In the genomic region with DNA sequence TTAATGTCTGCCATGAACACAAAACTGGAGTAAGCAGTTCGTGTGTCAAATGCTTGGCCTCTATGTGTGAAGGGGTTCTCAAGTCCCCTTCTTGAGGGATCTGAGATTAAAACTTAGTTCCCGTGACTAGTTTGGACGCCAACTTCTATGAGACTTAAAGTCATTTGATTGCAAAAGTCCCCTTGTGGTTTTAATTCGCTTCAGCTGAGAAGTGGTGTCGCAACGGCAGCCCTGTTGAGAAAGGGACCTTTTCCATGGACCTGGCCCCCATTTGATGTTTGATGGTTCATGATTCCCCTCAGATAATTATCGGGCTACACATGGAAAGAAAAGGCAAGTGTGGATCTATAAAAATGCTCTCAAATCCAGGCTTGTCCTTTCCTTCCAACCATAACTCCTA, we compare ENCODE assay signal across 8 mouse cellular contexts. TPM values are rescaled to one million over a fixed set of nuclear protein-coding genes. Genes with fewer than 3 reads are reported as not detected.
A peak's percentile ranks its signal among the peaks of the same experiment; 100 is the strongest.
DNase-seq lines count a peak whose midpoint lies in the region; ATAC-seq and TF ChIP-seq lines count a peak whose summit lies in the region.

No protein-coding gene starts in this region.

- H3K9ac ChIP-seq in forebrain, embryonic 14.5 days (ENCODE audit: low read length) = no peak overlapping the region
- H3K9ac ChIP-seq in forebrain, embryonic 15.5 days (replicated peaks) = no peak overlapping the region
- H3K9ac ChIP-seq in midbrain, postnatal 0 days (replicated peaks; ENCODE audit: low read length, poor library complexity, severe bottlenecking) = no peak overlapping the region
- H3K9ac ChIP-seq in liver, embryonic 14.5 days (replicated peaks) = peak overlapping the region; percentile 99
- H3K9ac ChIP-seq in neural tube, embryonic 15.5 days (replicated peaks) = no peak overlapping the region

- no peak overlapping the region for H3K4me3 ChIP-seq in forebrain, embryonic 14.5 days (ENCODE audit: low read depth, low read length)
- no peak overlapping the region for H3K4me3 ChIP-seq in forebrain, embryonic 15.5 days
- no peak overlapping the region for H3K4me3 ChIP-seq in midbrain, postnatal 0 days (ENCODE audit: low read depth, low read length)
- no peak overlapping the region for H3K4me3 ChIP-seq in midbrain, embryonic 10.5 days
- H3K4me3 ChIP-seq in liver, embryonic 14.5 days (ENCODE audit: insufficient read depth in 1 of 2, low read depth in 2 of 2, low read length in 2 of 2) = peak overlapping the region; percentile 28 to 68
- H3K4me3 ChIP-seq in neural tube, embryonic 15.5 days (replicated peaks) = no peak overlapping the region

- H3K4me2 ChIP-seq in forebrain, embryonic 14.5 days (ENCODE audit: low read length) = peak overlapping the region; percentile 55; the same call in 1 of the 2 replicates
- no peak overlapping the region for H3K4me2 ChIP-seq in forebrain, embryonic 15.5 days (replicated peaks)
- 0 out of 2 replicates have a peak overlapping the region, but pooled peaks have one; percentile 46 for H3K4me2 ChIP-seq in midbrain, postnatal 0 days (ENCODE audit: low read depth, low read length, poor library complexity, severe bottlenecking)
- H3K4me2 ChIP-seq in liver, embryonic 14.5 days (ENCODE audit: low read depth) = peak overlapping the region; percentile 97
- peak overlapping the region; percentile 60 for H3K4me2 ChIP-seq in neural tube, embryonic 15.5 days

- TF ChIP-seq EP300 in liver, embryonic 14.5 days (IDR thresholded peaks at IDR 0.05; ENCODE audit: low read depth) = no peak

- no peaks in the 10 kb centered on the region for H3K9me3 ChIP-seq in forebrain, embryonic 14.5 days (replicated peaks; ENCODE audit: control insufficient read depth, low read length)
- H3K9me3 ChIP-seq in forebrain, embryonic 15.5 days = no peaks in the 10 kb centered on the region
- no peaks in the 10 kb centered on the region for H3K9me3 ChIP-seq in midbrain, postnatal 0 days (ENCODE audit: low read length)
- H3K9me3 ChIP-seq in midbrain, embryonic 10.5 days (replicated peaks) = no peaks in the 10 kb centered on the region
- H3K9me3 ChIP-seq in liver, embryonic 14.5 days (ENCODE audit: control insufficient read depth, low read length) = no peaks in the 10 kb centered on the region
- H3K9me3 ChIP-seq in neural tube, embryonic 15.5 days (replicated peaks) = no peaks in the 10 kb centered on the region

- H3K27ac ChIP-seq in forebrain, embryonic 14.5 days (ENCODE audit: low read depth, low read length) = no peak overlapping the region
- no peak overlapping the region for H3K27ac ChIP-seq in forebrain, embryonic 15.5 days (replicated peaks)
- H3K27ac ChIP-seq in midbrain, postnatal 0 days (ENCODE audit: low read depth, low read length) = no peak overlapping the region
- H3K27ac ChIP-seq in midbrain, embryonic 10.5 days (replicated peaks) = no peak overlapping the region
- peak overlapping the region; percentile 96 for H3K27ac ChIP-seq in liver, embryonic 14.5 days
- H3K27ac ChIP-seq in neural tube, embryonic 15.5 days (replicated peaks) = no peak overlapping the region

- 89% methylated on average over 7 of the region's 7 CpGs for WGBS in forebrain, embryonic 14.5 days
- WGBS in forebrain, embryonic 15.5 days = 89% methylated on average over 7 of the region's 7 CpGs
- WGBS in midbrain, postnatal 0 days = 92% methylated on average over 7 of the region's 7 CpGs
- WGBS in midbrain, embryonic 10.5 days = 90% methylated on average over 7 of the region's 7 CpGs
- WGBS in liver, embryonic 14.5 days (ENCODE audit: insufficient replicate concordance) = 50% methylated on average over 7 of the region's 7 CpGs
- WGBS in neural tube, embryonic 15.5 days = 92% methylated on average over 7 of the region's 7 CpGs

- H3K36me3 ChIP-seq in forebrain, embryonic 14.5 days (ENCODE audit: control insufficient read depth, insufficient read depth, low read length) = no peaks in the 10 kb centered on the region
- no peaks in the 10 kb centered on the region for H3K36me3 ChIP-seq in forebrain, embryonic 15.5 days
- no peaks in the 10 kb centered on the region for H3K36me3 ChIP-seq in midbrain, postnatal 0 days (ENCODE audit: insufficient read depth, low read length)
- peaks cover 47% of the 10 kb centered on the region for H3K36me3 ChIP-seq in midbrain, embryonic 10.5 days
- peaks cover 83% of the 10 kb centered on the region for H3K36me3 ChIP-seq in liver, embryonic 14.5 days (replicated peaks; ENCODE audit: control insufficient read depth, insufficient read depth, low read depth)
- no peaks in the 10 kb centered on the region for H3K36me3 ChIP-seq in neural tube, embryonic 15.5 days

- no peak for ATAC-seq in forebrain, embryonic 14.5 days
- no peak for ATAC-seq in forebrain, embryonic 15.5 days (replicated peaks)
- no peak for ATAC-seq in midbrain, postnatal 0 days (ENCODE audit: low FRiP score)
- ATAC-seq in liver, embryonic 14.5 days (ENCODE audit: insufficient read depth) = no peak
- no peak for ATAC-seq in neural tube, embryonic 15.5 days (ENCODE audit: low FRiP score)

- TF ChIP-seq CTCF in midbrain, postnatal 0 days (IDR thresholded peaks at IDR 0.05) = no peak
- TF ChIP-seq CTCF in liver, embryonic 14.5 days (IDR thresholded peaks at IDR 0.05; ENCODE audit: low read depth) = no peak

- no peak for DNase-seq in forebrain, embryonic 14.5 days (ENCODE audit: low spot score)
- no peak for DNase-seq in midbrain, postnatal 0 days (ENCODE audit: low spot score)
- no peak for DNase-seq in midbrain, embryonic 10.5 days (ENCODE audit: low spot score)
- DNase-seq in liver, embryonic 14.5 days (ENCODE audit: low read depth in 3 of 3, low spot score in 3 of 3) = no peak
- DNase-seq in testis, postnatal 10 days (ENCODE audit: low spot score) = no peak
- DNase-seq in cerebellum, postnatal 10 days = no peak

- peaks cover 12% of the 10 kb centered on the region; the same call in 1 of the 2 replicates for H3K4me1 ChIP-seq in forebrain, embryonic 14.5 days (ENCODE audit: control insufficient read depth, insufficient read depth, low read length)
- peaks cover 39% of the 10 kb centered on the region for H3K4me1 ChIP-seq in forebrain, embryonic 15.5 days
- H3K4me1 ChIP-seq in midbrain, postnatal 0 days (ENCODE audit: insufficient read depth, low read length) = no peaks in the 10 kb centered on the region; the same call in 1 of the 2 replicates
- peaks cover 67% of the 10 kb centered on the region for H3K4me1 ChIP-seq in midbrain, embryonic 10.5 days
- H3K4me1 ChIP-seq in liver, embryonic 14.5 days (replicated peaks; ENCODE audit: control insufficient read depth in 2 of 2, insufficient read depth in 2 of 2, low read length in 1 of 2) = peaks cover 57 to 61% of the 10 kb centered on the region in 2 experiments
- peaks cover 26% of the 10 kb centered on the region for H3K4me1 ChIP-seq in neural tube, embryonic 15.5 days

- H3K27me3 ChIP-seq in forebrain, embryonic 14.5 days (replicated peaks; ENCODE audit: control insufficient read depth, insufficient read depth, low read length) = no peaks in the 10 kb centered on the region
- H3K27me3 ChIP-seq in forebrain, embryonic 15.5 days = no peaks in the 10 kb centered on the region
- no peaks in the 10 kb centered on the region for H3K27me3 ChIP-seq in midbrain, postnatal 0 days (ENCODE audit: insufficient read depth, low read length)
- peaks cover 8% of the 10 kb centered on the region; the same call in 1 of the 2 replicates for H3K27me3 ChIP-seq in midbrain, embryonic 10.5 days (ENCODE audit: low read depth, poor library complexity, severe bottlenecking)
- no peaks in the 10 kb centered on the region for H3K27me3 ChIP-seq in liver, embryonic 14.5 days (ENCODE audit: control insufficient read depth, insufficient read depth, low read length)
- no peaks in the 10 kb centered on the region for H3K27me3 ChIP-seq in neural tube, embryonic 15.5 days (replicated peaks)

RNA-seq across cellular contexts. Expression of a gene that starts 7.3 kb away (rescaled TPM):
- 4.5 and 5.5 TPM in 2 replicates for polyA plus RNA-seq in forebrain, embryonic 14.5 days (2014; fragmentation: Nextera tagmentation; extraction: Ambion mirVana)
- 5.4 and 6.0 TPM in 2 replicates for polyA plus RNA-seq in forebrain, embryonic 15.5 days (2015; fragmentation: Nextera tagmentation; extraction: Ambion mirVana)
- total RNA-seq in midbrain, postnatal 0 days (2014; rRNA removed) = 1.1 and 2.0 TPM in 2 replicates
- 0.46 and 0.50 TPM in 2 replicates for polyA plus RNA-seq in midbrain, postnatal 0 days (2015; fragmentation: Nextera tagmentation; extraction: Ambion mirVana)
- 10.3 and 10.8 TPM in 2 replicates for polyA plus RNA-seq in midbrain, embryonic 10.5 days (2016; fragmentation: Nextera tagmentation; extraction: Ambion mirVana)
- polyA plus RNA-seq in liver, embryonic 14.5 days (2012; rRNA removed) = 38.4 and 40.5 TPM in 2 replicates
- polyA plus RNA-seq in liver, embryonic 14.5 days (2014; fragmentation: Nextera tagmentation; extraction: Ambion mirVana) = 50.3 and 53.4 TPM in 2 replicates
- polyA plus RNA-seq in neural tube, embryonic 15.5 days (2015; fragmentation: Nextera tagmentation; extraction: Ambion mirVana) = 2.1 and 4.4 TPM in 2 replicates

RNA-seq across cellular contexts. Expression of a gene that starts 26.7 kb away (rescaled TPM):
- polyA plus RNA-seq in forebrain, embryonic 14.5 days (2014; fragmentation: Nextera tagmentation; extraction: Ambion mirVana) = 1.6 and 2.4 TPM in 2 replicates
- polyA plus RNA-seq in forebrain, embryonic 15.5 days (2015; fragmentation: Nextera tagmentation; extraction: Ambion mirVana) = 3.4 and 3.7 TPM in 2 replicates
- total RNA-seq in midbrain, postnatal 0 days (2014; rRNA removed) = 5.9 and 7.6 TPM in 2 replicates
- 3.7 and 4.1 TPM in 2 replicates for polyA plus RNA-seq in midbrain, postnatal 0 days (2015; fragmentation: Nextera tagmentation; extraction: Ambion mirVana)
- polyA plus RNA-seq in midbrain, embryonic 10.5 days (2016; fragmentation: Nextera tagmentation; extraction: Ambion mirVana) = 6.0 and 7.1 TPM in 2 replicates
- 1.1 and 1.2 TPM in 2 replicates for polyA plus RNA-seq in liver, embryonic 14.5 days (2012; rRNA removed)
- 0.66 and 0.85 TPM in 2 replicates for polyA plus RNA-seq in liver, embryonic 14.5 days (2014; fragmentation: Nextera tagmentation; extraction: Ambion mirVana)
- polyA plus RNA-seq in neural tube, embryonic 15.5 days (2015; fragmentation: Nextera tagmentation; extraction: Ambion mirVana) = 6.6 and 6.7 TPM in 2 replicates

RNA-seq across cellular contexts. Expression of a gene that starts 36.2 kb away (rescaled TPM):
- 117 and 118 TPM in 2 replicates for polyA plus RNA-seq in forebrain, embryonic 14.5 days (2014; fragmentation: Nextera tagmentation; extraction: Ambion mirVana)
- 87.3 and 98.1 TPM in 2 replicates for polyA plus RNA-seq in forebrain, embryonic 15.5 days (2015; fragmentation: Nextera tagmentation; extraction: Ambion mirVana)
- total RNA-seq in midbrain, postnatal 0 days (2014; rRNA removed) = 121 and 208 TPM in 2 replicates
- polyA plus RNA-seq in midbrain, postnatal 0 days (2015; fragmentation: Nextera tagmentation; extraction: Ambion mirVana) = 148 and 156 TPM in 2 replicates
- polyA plus RNA-seq in midbrain, embryonic 10.5 days (2016; fragmentation: Nextera tagmentation; extraction: Ambion mirVana) = 619 and 802 TPM in 2 replicates
- polyA plus RNA-seq in liver, embryonic 14.5 days (2012; rRNA removed) = 23.0 and 29.8 TPM in 2 replicates
- 33.2 and 33.8 TPM in 2 replicates for polyA plus RNA-seq in liver, embryonic 14.5 days (2014; fragmentation: Nextera tagmentation; extraction: Ambion mirVana)
- 227 TPM in 2 replicates for polyA plus RNA-seq in neural tube, embryonic 15.5 days (2015; fragmentation: Nextera tagmentation; extraction: Ambion mirVana)

Comparison
In these comparisons a context has a peak if more than half of its experiments do, and no peak if none do; other contexts are left out.
1. H3K4me3 ChIP-seq: peak in liver, embryonic 14.5 days (2 of 2); none in forebrain, embryonic 14.5 days (single experiment), forebrain, embryonic 15.5 days (single experiment), midbrain, postnatal 0 days (single experiment), midbrain, embryonic 10.5 days (single experiment) and neural tube, embryonic 15.5 days (single experiment).